Mouse (Mus musculus) heart, embryonic 11.5 days (tissue): ENCODE data around the gene Mapk8ip2. TPM values are rescaled to one million over a fixed set of nuclear protein-coding genes. Genes with fewer than 3 reads are reported as not detected.

Experiments
- ATAC-seq: fragments of 200-750 bp; cut with Nextera tagmentation; replicated peaks from 2 replicates; pipeline ENCODE4 v1.8.0; 2017; ENCODE audit warnings: moderate library complexity; ENCODE audit not compliant: insufficient number of reproducible peaks, low FRiP score, low TSS enrichment
- H3K27ac ChIP-seq: fragments of 300-500 bp; sonication (generic); 2 replicates; pipeline ENCODE4 v1.5.1; 2014; ENCODE audit warnings: mild to moderate bottlenecking, low read depth, low read length
- H3K27me3 ChIP-seq: fragments of 300-500 bp; sonication (generic); 2 replicates; pipeline ENCODE4 v1.6.1; 2014; ENCODE audit warnings: mild to moderate bottlenecking, low read length, mixed read lengths; ENCODE audit not compliant: control insufficient read depth, insufficient read depth
- H3K36me3 ChIP-seq: fragments of 300-500 bp; sonication (generic); 2 replicates; pipeline ENCODE4 v1.6.1; 2014; ENCODE audit warnings: mild to moderate bottlenecking, low read length, moderate library complexity, mixed read lengths; ENCODE audit not compliant: control insufficient read depth, insufficient read depth
- H3K4me1 ChIP-seq: fragments of 300-500 bp; sonication (generic); 2 replicates; pipeline ENCODE4 v1.6.1; 2014; ENCODE audit warnings: low read length; ENCODE audit not compliant: control insufficient read depth, insufficient read depth
- H3K4me2 ChIP-seq: fragments of 300-500 bp; sonication (generic); 2 replicates; pipeline ENCODE4 v1.6.1; 2014; ENCODE audit warnings: mild to moderate bottlenecking, moderate library complexity
- H3K4me3 ChIP-seq: fragments of 300-500 bp; sonication (generic); 2 replicates; pipeline ENCODE4 v1.5.1; 2014; ENCODE audit warnings: low read depth, low read length
- H3K9ac ChIP-seq: fragments of 300-500 bp; sonication (generic); 2 replicates; pipeline ENCODE4 v1.6.1; 2014; ENCODE audit warnings: mild to moderate bottlenecking, low read depth, low read length, moderate library complexity
- H3K9me3 ChIP-seq: fragments of 300-500 bp; sonication (generic); replicated peaks from 2 replicates; pipeline ENCODE4 v1.6.1; 2016; ENCODE audit warnings: low read length; ENCODE audit not compliant: control insufficient read depth
- WGBS: fragments of 180-500 bp; shearing (Covaris S2); extraction: QIAGEN DNeasy Blood & Tissue Kit; methylation state at CpG from one replicate; pipeline ENCODE4 v1.1.7; 2014; ENCODE audit not compliant: insufficient replicate concordance; 5-methylcytosine and 5-hydroxymethylcytosine counted together
- polyA plus RNA-seq: library from polyadenylated mRNA; unstranded; fragments of >200 nt; fragmentation: Nextera tagmentation; extraction: Ambion mirVana; gene quantifications from 2 replicates; pipeline ENCODE4 v1.2.1, GENCODE M21; 2014

The Mapk8ip2 gene
- 0.19 and 0.68 TPM in 2 replicates for polyA plus RNA-seq

DNA sequence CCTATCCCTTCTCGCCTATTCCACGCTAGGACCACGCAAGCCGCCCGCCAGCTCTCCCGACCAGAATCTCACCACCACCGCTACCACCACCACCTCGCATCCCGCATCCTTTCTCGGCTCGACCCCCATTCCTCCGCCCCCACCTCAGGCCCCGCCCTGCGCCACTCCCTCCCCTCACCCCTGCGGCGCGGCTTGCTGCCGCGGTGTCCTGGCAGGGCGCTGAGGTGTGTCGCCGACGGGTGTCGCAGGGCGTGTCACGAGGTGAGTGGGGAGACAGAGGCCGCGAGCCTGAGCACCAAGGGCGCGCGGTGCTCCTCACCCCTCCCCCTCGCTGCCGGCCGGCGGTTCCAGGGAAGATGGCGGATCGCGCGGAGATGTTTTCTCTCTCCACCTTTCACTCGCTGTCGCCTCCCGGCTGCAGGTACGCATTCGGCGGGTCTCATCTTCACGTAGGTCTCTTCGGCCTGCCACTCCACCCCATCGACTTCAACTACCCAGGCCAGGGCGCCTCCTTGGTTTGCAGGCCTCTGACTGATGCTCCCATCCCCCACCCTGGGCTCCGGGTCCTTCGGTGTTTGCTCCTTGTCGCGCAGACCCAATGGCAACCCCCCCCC lies at the start of gene Mapk8ip2:
Gene Mapk8ip2 (plus strand): TSS at position 49 of the 614 bp plus-strand sequence.
- 0 out of 2 replicates have a peak, but pooled peaks have one; percentile 8 for ATAC-seq
- peaks cover 54% of the 10 kb centered on the region for H3K27me3 ChIP-seq
- H3K4me3 ChIP-seq = peak within 1 kb of the TSS; percentile 56
- 1% methylated on average over 47 of the region's 53 CpGs for WGBS
- peak within 1 kb of the TSS; percentile 97 for H3K4me2 ChIP-seq
- H3K27ac ChIP-seq = no peak within 1 kb of the TSS
- no peaks in the 10 kb centered on the region for H3K36me3 ChIP-seq
- peaks cover 8% of the 10 kb centered on the region for H3K4me1 ChIP-seq
- no peaks in the 10 kb centered on the region for H3K9me3 ChIP-seq
- H3K9ac ChIP-seq = no peak within 1 kb of the TSS

DNA sequence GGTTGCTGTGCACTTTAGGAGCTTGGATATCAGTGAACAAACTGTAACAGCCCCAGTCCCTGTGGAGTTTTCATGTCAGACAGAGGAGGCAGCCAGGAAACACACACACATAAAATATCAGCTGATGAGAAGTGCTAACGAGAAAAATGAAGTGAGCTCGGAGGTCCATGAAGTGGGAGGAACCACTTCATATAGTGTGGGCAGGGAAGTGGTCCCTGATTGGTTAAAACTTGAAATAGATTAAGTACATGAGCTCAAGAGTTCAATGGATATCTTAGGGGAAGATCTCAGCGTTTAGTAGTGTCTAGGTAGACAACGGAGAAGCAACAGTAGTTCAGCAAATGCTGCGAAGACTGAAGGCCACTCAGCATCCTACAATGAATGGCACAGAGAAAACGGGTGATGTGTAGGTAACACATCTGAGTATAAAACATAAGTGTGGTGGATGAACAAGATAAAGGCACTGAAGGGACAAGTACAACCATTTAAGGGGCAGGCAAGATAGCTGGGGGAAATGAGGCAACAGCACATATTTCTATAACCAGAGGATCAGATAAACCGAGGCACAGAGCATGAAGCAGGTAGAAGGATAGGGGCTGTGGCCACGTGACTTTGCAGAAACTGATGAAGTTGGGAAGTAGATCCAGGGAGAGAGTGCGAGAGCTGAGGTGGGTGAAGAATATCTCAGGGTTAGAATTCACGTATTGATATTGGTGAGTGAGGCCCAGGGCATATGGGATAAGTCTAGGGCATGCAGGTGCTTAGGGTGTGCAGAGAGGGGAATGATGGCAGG lies 48.7 kb upstream of the Mapk8ip2 start:
- no peak overlapping the region for H3K27ac ChIP-seq
- 80% methylated on average over 10 of the region's 10 CpGs for WGBS
- no peaks in the 10 kb centered on the region for H3K27me3 ChIP-seq
- H3K4me3 ChIP-seq = no peak overlapping the region
- H3K36me3 ChIP-seq = no peaks in the 10 kb centered on the region
- no peaks in the 10 kb centered on the region for H3K4me1 ChIP-seq
- H3K9me3 ChIP-seq = peaks cover 7% of the 10 kb centered on the region; the same call in 1 of the 2 replicates
- H3K4me2 ChIP-seq = no peak overlapping the region
- H3K9ac ChIP-seq = no peak overlapping the region
- ATAC-seq = no peak

GRCm38 (mm10) chr15:89406691-89407090 lies 47.0 kb upstream of the Mapk8ip2 start:
- peaks cover 7% of the 10 kb centered on the region; the same call in 1 of the 2 replicates for H3K9me3 ChIP-seq
- H3K9ac ChIP-seq = no peak overlapping the region
- H3K4me3 ChIP-seq = no peak overlapping the region
- no peak overlapping the region for H3K27ac ChIP-seq
- no peak for ATAC-seq
- H3K36me3 ChIP-seq = no peaks in the 10 kb centered on the region
- H3K4me1 ChIP-seq = no peaks in the 10 kb centered on the region
- H3K4me2 ChIP-seq = no peak overlapping the region
- H3K27me3 ChIP-seq = no peaks in the 10 kb centered on the region

- WGBS = 73% methylated on average over 16 of the region's 24 CpGs
- no peaks in the 10 kb centered on the region for H3K36me3 ChIP-seq
- no peak within 1 kb of the TSS for H3K4me3 ChIP-seq
- no peak within 1 kb of the TSS for H3K27ac ChIP-seq
- peaks cover 7% of the 10 kb centered on the region; the same call in 1 of the 2 replicates for H3K9me3 ChIP-seq
- no peaks in the 10 kb centered on the region for H3K27me3 ChIP-seq
- no peak within 1 kb of the TSS for H3K9ac ChIP-seq
- H3K4me2 ChIP-seq = no peak within 1 kb of the TSS
- H3K4me1 ChIP-seq = no peaks in the 10 kb centered on the region
- ATAC-seq = peak; percentile 42; the same call in 1 of the 2 replicates
Measured at GRCm38 (mm10) chr15:89410118-89410517, 43.6 kb upstream of the Mapk8ip2 start, which contains the start of gene Syce3. Gene Syce3, minus strand, starts transcription at chr15:89410503.

DNA sequence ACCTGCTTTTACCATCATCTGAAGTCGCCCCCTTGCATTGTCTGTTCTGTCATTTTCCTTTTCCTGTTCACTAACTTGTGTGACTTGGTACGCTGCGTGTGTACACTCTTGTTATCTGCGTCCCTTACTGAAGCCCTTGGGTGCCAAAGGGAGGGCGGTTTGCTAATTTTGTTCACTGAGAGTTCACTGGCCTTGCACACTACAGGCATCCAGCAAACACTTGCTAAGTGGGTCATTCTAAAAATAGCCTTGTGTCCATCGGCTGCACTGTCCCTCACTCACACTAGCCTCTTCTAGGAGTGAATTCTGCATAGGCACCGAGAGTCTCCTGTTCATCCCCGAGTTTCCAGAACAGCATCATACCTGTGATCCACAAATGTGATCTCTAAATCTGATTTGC lies 38.4 kb upstream of the Mapk8ip2 start:
- Histone ChIP-seq H3K27me3 (no peaks in the 10 kb centered on the region), H3K36me3 (peaks cover 14% of the 10 kb centered on the region; the same call in 1 of the 2 replicates), H3K9ac (no peak overlapping the region), H3K27ac (peak overlapping the region; percentile 75), H3K4me1 (peaks cover 3% of the 10 kb centered on the region), H3K9me3 (no peaks in the 10 kb centered on the region), H3K4me2 (no peak overlapping the region), H3K4me3 (no peak overlapping the region)
- WGBS = 56% methylated on average over 8 of the region's 8 CpGs
- peak; percentile 57 for ATAC-seq

DNA sequence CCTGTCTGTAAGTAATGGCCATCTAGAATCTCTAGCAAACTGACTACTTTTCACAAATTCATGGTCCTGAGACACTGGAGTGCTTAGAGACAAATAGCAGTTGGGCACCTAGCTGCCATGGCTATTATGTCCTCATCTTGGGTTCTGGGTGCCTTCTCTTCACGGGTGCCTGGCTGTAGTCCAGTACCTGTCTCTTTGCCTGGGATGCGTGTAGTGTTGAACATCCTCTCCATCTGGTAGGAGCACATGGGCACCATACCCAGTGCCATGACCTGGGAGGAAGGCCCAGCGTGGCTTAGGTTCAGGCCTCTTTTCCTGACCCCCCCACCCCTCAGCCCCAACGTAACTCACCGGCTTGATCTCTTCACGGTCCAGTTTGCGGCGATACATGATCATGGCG lies 31.8 kb upstream of the Mapk8ip2 start:
- Histone ChIP-seq H3K9me3 (no peaks in the 10 kb centered on the region), H3K9ac (no peak overlapping the region), H3K4me2 (no peak overlapping the region), H3K4me3 (no peak overlapping the region), H3K36me3 (peaks cover 13% of the 10 kb centered on the region), H3K4me1 (peaks cover 20% of the 10 kb centered on the region), H3K27ac (no peak overlapping the region), H3K27me3 (no peaks in the 10 kb centered on the region)
- no peak for ATAC-seq
- WGBS = 93% methylated on average over 9 of the region's 9 CpGs

DNA sequence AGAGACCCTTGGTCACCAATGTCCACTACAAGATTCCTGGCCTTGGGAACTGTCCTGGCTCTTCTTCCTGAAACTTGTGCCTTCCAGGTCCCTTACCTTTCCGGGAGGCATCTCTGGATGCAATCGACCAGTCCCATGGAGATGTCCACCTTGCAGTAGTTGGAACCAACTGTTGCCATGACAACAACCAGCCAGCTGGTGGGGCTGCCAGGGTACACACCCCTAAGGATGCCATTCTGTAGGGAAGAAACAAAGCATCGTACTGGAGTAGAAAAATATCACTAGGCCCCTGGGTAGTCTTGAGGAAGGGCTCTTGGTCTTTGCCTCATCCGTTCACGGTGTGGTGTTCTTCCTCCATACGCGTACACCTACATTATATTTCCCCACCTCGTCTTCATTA lies 29.1 kb upstream of the Mapk8ip2 start:
- Histone ChIP-seq H3K4me2 (peak overlapping the region; percentile 63), H3K4me1 (peaks cover 25% of the 10 kb centered on the region), H3K9ac (no peak overlapping the region; the same call in 1 of the 2 replicates), H3K9me3 (no peaks in the 10 kb centered on the region), H3K36me3 (peaks cover 13% of the 10 kb centered on the region), H3K27me3 (no peaks in the 10 kb centered on the region), H3K27ac (peak overlapping the region; percentile 84; the same call in 1 of the 2 replicates), H3K4me3 (peak overlapping the region; percentile 44)
- WGBS = 78% methylated on average over 8 of the region's 8 CpGs
- ATAC-seq = no peak

GRCm38 (mm10) chr15:89425711-89426121 lies 28.0 kb upstream of the Mapk8ip2 start, which contains the start of gene Cpt1b:
Gene Cpt1b, minus strand, starts transcription at chr15:89425863.
- no peaks in the 10 kb centered on the region for H3K9me3 ChIP-seq
- H3K27me3 ChIP-seq = no peaks in the 10 kb centered on the region
- H3K4me2 ChIP-seq = peak within 1 kb of the TSS; percentile 63
- peak within 1 kb of the TSS; percentile 44 for H3K4me3 ChIP-seq
- H3K9ac ChIP-seq = peak within 1 kb of the TSS; percentile 81
- H3K4me1 ChIP-seq = peaks cover 29% of the 10 kb centered on the region
- peak within 1 kb of the TSS; percentile 84 for H3K27ac ChIP-seq
- WGBS = 16% methylated on average over 6 of the region's 6 CpGs
- peaks cover 7% of the 10 kb centered on the region; the same call in 1 of the 2 replicates for H3K36me3 ChIP-seq
- ATAC-seq = peak; percentile 40
